Mouse (Mus musculus) thymus, postnatal 10 days (tissue): ENCODE measurements around the gene Kdm2b.
A peak's percentile ranks its signal among the peaks of the same experiment; 100 is the strongest.

Source experiments
- DNase-seq, 2 experiments: peaks; one replicate each; pipeline ENCODE4 v3.0.0; 2021; ENCODE audit warnings: low spot score in 2 of 2

The Kdm2b gene

GRCm38 (mm10) chr5:123011705-123012104, 22.1 kb upstream of the Kdm2b start:
- no peak for DNase-seq

GRCm38 (mm10) chr5:123010806-123011205, 21.2 kb upstream of the Kdm2b start:
- DNase-seq, result no peak

GRCm38 (mm10) chr5:123009873-123010272, 20.2 kb upstream of the Kdm2b start:
- no peak for DNase-seq

- DNase-seq, result no peak
Measured at GRCm38 (mm10) chr5:123008877-123009493, 19.4 kb upstream of the Kdm2b start.

- DNase-seq, result no peak
Measured at GRCm38 (mm10) chr5:123005716-123006592, 16.3 kb upstream of the Kdm2b start.

- no peak for DNase-seq
Measured at GRCm38 (mm10) chr5:123000901-123001300, 11.3 kb upstream of the Kdm2b start.

GRCm38 (mm10) chr5:122997205-122998204, 7.9 kb upstream of the Kdm2b start:
- DNase-seq, result no peak

- DNase-seq, result no peak
Measured at GRCm38 (mm10) chr5:122994910-122995309, 5.3 kb upstream of the Kdm2b start.

- DNase-seq, result peak; percentile 96 to 97
Measured at GRCm38 (mm10) chr5:122994303-122994846, 4.8 kb upstream of the Kdm2b start.

- no peak for DNase-seq
Measured at GRCm38 (mm10) chr5:122993811-122994210, 4.2 kb upstream of the Kdm2b start.

GRCm38 (mm10) chr5:122991350-122992004, 1.9 kb upstream of the Kdm2b start:
- no peak for DNase-seq

- DNase-seq, result peak; percentile 53 to 57
Measured at GRCm38 (mm10) chr5:122990411-122991160, 963 bp upstream of the Kdm2b start.

- DNase-seq, result peak; percentile 72 to 81
Measured at GRCm38 (mm10) chr5:122989001-122989525, 560 bp downstream of the Kdm2b start.

- DNase-seq, result peak; percentile 60 to 67
Measured at GRCm38 (mm10) chr5:122988021-122988751, 1.4 kb downstream of the Kdm2b start.

- peak; percentile 46 to 52 for DNase-seq
Measured at GRCm38 (mm10) chr5:122987211-122988020, 2.2 kb downstream of the Kdm2b start.

GRCm38 (mm10) chr5:122986091-122986493, 3.5 kb downstream of the Kdm2b start:
- DNase-seq, result no peak

- no peak for DNase-seq
Measured at GRCm38 (mm10) chr5:122985276-122985675, 4.3 kb downstream of the Kdm2b start.

- DNase-seq, result no peak
Measured at GRCm38 (mm10) chr5:122984483-122984882, 5.1 kb downstream of the Kdm2b start.
